Mouse (Mus musculus) small intestine, adult 2 months (tissue): ENCODE measurements around the gene Tlcd1.

Experiments used
- CTCF ChIP-seq: fragments of 200-500 bp; IDR thresholded peaks from 2 replicates; pipeline ENCODE4 v1.5.1; 2012; ENCODE audit warnings: low read depth, mild to moderate bottlenecking, control low read depth, inconsistent platforms, low read length, moderate library complexity, mixed read lengths; ENCODE audit not compliant: insufficient replicate concordance, insufficient read length; ENCODE audit errors: extremely low read depth
- POLR2A ChIP-seq: fragments of 200-500 bp; IDR thresholded peaks from 2 replicates; pipeline ENCODE4 v1.6.1; 2012; ENCODE audit warnings: low read depth, mild to moderate bottlenecking, control low read depth, inconsistent platforms, low read length, moderate library complexity

- TF ChIP-seq CTCF (no peak), POLR2A (no peak)
These were observed 6.2 kb upstream of the Tlcd1 start for GRCm38 (mm10) chr11:78170306-78170705.
